Mouse (Mus musculus): ENCODE data around the gene Elmo1. TPM values are rescaled to one million over a fixed set of nuclear protein-coding genes. Genes with fewer than 3 reads are reported as not detected.

Elmo1 gene
- polyA plus RNA-seq, 1 experiment = 0.68 TPM

- TF ChIP-seq FLI1 (IDR thresholded peaks at IDR 0.05; ENCODE audit: low read length) (no peak), GATA1 (IDR thresholded peaks at IDR 0.05; ENCODE audit: borderline replicate concordance, low read length) (no peak)
- Histone ChIP-seq H3K4me1 (peaks cover 2% of the 10 kb centered on the region; the same call in 1 of the 2 replicates), H3K36me3 (replicated peaks; ENCODE audit: low read length) (no peaks in the 10 kb centered on the region), H3K27me3 (replicated peaks) (no peaks in the 10 kb centered on the region), H3K4me3 (replicated peaks) (no peak overlapping the region), H3K9me3 (no peaks in the 10 kb centered on the region)
Observed at GRCm38 (mm10) chr13:20507381-20508129, 417.2 kb downstream of the Elmo1 start.

- H3K9me3 ChIP-seq = no peaks in the 10 kb centered on the region
- no peaks in the 10 kb centered on the region for H3K27me3 ChIP-seq (replicated peaks)
- no peaks in the 10 kb centered on the region for H3K36me3 ChIP-seq (replicated peaks; ENCODE audit: low read length)
- H3K4me3 ChIP-seq (replicated peaks) = no peak overlapping the region
- TF ChIP-seq GATA1 (IDR thresholded peaks at IDR 0.05; ENCODE audit: borderline replicate concordance, low read length) = no peak
- no peak for TF ChIP-seq FLI1 (IDR thresholded peaks at IDR 0.05; ENCODE audit: low read length)
- no peaks in the 10 kb centered on the region for H3K4me1 ChIP-seq
Observed at GRCm38 (mm10) chr13:20511026-20511425, 420.6 kb downstream of the Elmo1 start.

- TF ChIP-seq GATA1 (IDR thresholded peaks at IDR 0.05; ENCODE audit: borderline replicate concordance, low read length) (no peak), FLI1 (IDR thresholded peaks at IDR 0.05; ENCODE audit: low read length) (no peak)
- H3K4me1 ChIP-seq = no peaks in the 10 kb centered on the region
- H3K4me3 ChIP-seq (replicated peaks) = no peak overlapping the region
- H3K27me3 ChIP-seq (replicated peaks) = no peaks in the 10 kb centered on the region
- H3K36me3 ChIP-seq (replicated peaks; ENCODE audit: low read length) = no peaks in the 10 kb centered on the region
- no peaks in the 10 kb centered on the region for H3K9me3 ChIP-seq
Observed at GRCm38 (mm10) chr13:20512317-20513240, 422.2 kb downstream of the Elmo1 start.

GRCm38 (mm10) chr13:20514721-20515120, 424.3 kb downstream of the Elmo1 start:
- H3K36me3 ChIP-seq (replicated peaks; ENCODE audit: low read length) = no peaks in the 10 kb centered on the region
- H3K27me3 ChIP-seq (replicated peaks) = no peaks in the 10 kb centered on the region
- TF ChIP-seq FLI1 (IDR thresholded peaks at IDR 0.05; ENCODE audit: low read length) (no peak), GATA1 (IDR thresholded peaks at IDR 0.05; ENCODE audit: borderline replicate concordance, low read length) (no peak)
- H3K4me3 ChIP-seq (replicated peaks) = no peak overlapping the region
- H3K9me3 ChIP-seq = no peaks in the 10 kb centered on the region
- no peaks in the 10 kb centered on the region for H3K4me1 ChIP-seq

- H3K4me1 ChIP-seq = no peaks in the 10 kb centered on the region
- TF ChIP-seq FLI1 (IDR thresholded peaks at IDR 0.05; ENCODE audit: low read length) = no peak
- no peak for TF ChIP-seq GATA1 (IDR thresholded peaks at IDR 0.05; ENCODE audit: borderline replicate concordance, low read length)
- H3K9me3 ChIP-seq = no peaks in the 10 kb centered on the region
- H3K4me3 ChIP-seq (replicated peaks) = no peak overlapping the region
- H3K36me3 ChIP-seq (replicated peaks; ENCODE audit: low read length) = no peaks in the 10 kb centered on the region
- H3K27me3 ChIP-seq (replicated peaks) = no peaks in the 10 kb centered on the region
Observed at GRCm38 (mm10) chr13:20516096-20516495, 425.7 kb downstream of the Elmo1 start.

- no peak overlapping the region for H3K4me3 ChIP-seq (replicated peaks)
- TF ChIP-seq GATA1 (IDR thresholded peaks at IDR 0.05; ENCODE audit: borderline replicate concordance, low read length) = no peak
- no peak for TF ChIP-seq FLI1 (IDR thresholded peaks at IDR 0.05; ENCODE audit: low read length)
- H3K36me3 ChIP-seq (replicated peaks; ENCODE audit: low read length) = no peaks in the 10 kb centered on the region
- H3K9me3 ChIP-seq = no peaks in the 10 kb centered on the region
- H3K4me1 ChIP-seq = no peaks in the 10 kb centered on the region
- no peaks in the 10 kb centered on the region for H3K27me3 ChIP-seq (replicated peaks)
Observed at GRCm38 (mm10) chr13:20517702-20518101, 427.3 kb downstream of the Elmo1 start.

GRCm38 (mm10) chr13:20521492-20521891, 431.1 kb downstream of the Elmo1 start:
- no peak overlapping the region for H3K4me3 ChIP-seq (replicated peaks)
- H3K4me1 ChIP-seq = no peaks in the 10 kb centered on the region
- TF ChIP-seq FLI1 (IDR thresholded peaks at IDR 0.05; ENCODE audit: low read length) (no peak), GATA1 (IDR thresholded peaks at IDR 0.05; ENCODE audit: borderline replicate concordance, low read length) (no peak)
- no peaks in the 10 kb centered on the region for H3K9me3 ChIP-seq
- no peaks in the 10 kb centered on the region for H3K27me3 ChIP-seq (replicated peaks)
- no peaks in the 10 kb centered on the region for H3K36me3 ChIP-seq (replicated peaks; ENCODE audit: low read length)

GRCm38 (mm10) chr13:20523671-20524070, 433.3 kb downstream of the Elmo1 start:
- Histone ChIP-seq H3K27me3 (replicated peaks) (no peaks in the 10 kb centered on the region), H3K36me3 (replicated peaks; ENCODE audit: low read length) (no peaks in the 10 kb centered on the region), H3K9me3 (no peaks in the 10 kb centered on the region), H3K4me3 (replicated peaks) (no peak overlapping the region), H3K4me1 (no peaks in the 10 kb centered on the region)
- TF ChIP-seq FLI1 (IDR thresholded peaks at IDR 0.05; ENCODE audit: low read length) = no peak
- TF ChIP-seq GATA1 (IDR thresholded peaks at IDR 0.05; ENCODE audit: borderline replicate concordance, low read length) = no peak

- H3K36me3 ChIP-seq (replicated peaks; ENCODE audit: low read length) = no peaks in the 10 kb centered on the region
- TF ChIP-seq GATA1 (IDR thresholded peaks at IDR 0.05; ENCODE audit: borderline replicate concordance, low read length) (no peak), FLI1 (IDR thresholded peaks at IDR 0.05; ENCODE audit: low read length) (no peak)
- H3K4me3 ChIP-seq (replicated peaks) = no peak overlapping the region
- no peaks in the 10 kb centered on the region for H3K27me3 ChIP-seq (replicated peaks)
- no peaks in the 10 kb centered on the region for H3K9me3 ChIP-seq
- H3K4me1 ChIP-seq = no peaks in the 10 kb centered on the region
Observed at GRCm38 (mm10) chr13:20525844-20526243, 435.4 kb downstream of the Elmo1 start.

- peaks cover 17% of the 10 kb centered on the region for H3K4me1 ChIP-seq
- H3K27me3 ChIP-seq (replicated peaks) = no peaks in the 10 kb centered on the region
- TF ChIP-seq GATA1 (IDR thresholded peaks at IDR 0.05; ENCODE audit: borderline replicate concordance, low read length) = no peak
- no peak for TF ChIP-seq FLI1 (IDR thresholded peaks at IDR 0.05; ENCODE audit: low read length)
- no peaks in the 10 kb centered on the region for H3K9me3 ChIP-seq
- H3K36me3 ChIP-seq (replicated peaks; ENCODE audit: low read length) = no peaks in the 10 kb centered on the region
- no peak overlapping the region for H3K4me3 ChIP-seq (replicated peaks)
Observed at GRCm38 (mm10) chr13:20537053-20537452, 446.7 kb downstream of the Elmo1 start.

Measured in megakaryocyte, embryonic 14.5 days (primary cell).